Mouse (Mus musculus) telencephalon, adult 2 months (tissue): Measurements from ENCODE around the gene Gfod1.

Experiments
- DNase-seq: peaks from one replicate; pipeline ENCODE4 v3.0.0-alpha.2; 2011; ENCODE audit warnings: low read depth, low spot score

Gfod1 gene

DNA sequence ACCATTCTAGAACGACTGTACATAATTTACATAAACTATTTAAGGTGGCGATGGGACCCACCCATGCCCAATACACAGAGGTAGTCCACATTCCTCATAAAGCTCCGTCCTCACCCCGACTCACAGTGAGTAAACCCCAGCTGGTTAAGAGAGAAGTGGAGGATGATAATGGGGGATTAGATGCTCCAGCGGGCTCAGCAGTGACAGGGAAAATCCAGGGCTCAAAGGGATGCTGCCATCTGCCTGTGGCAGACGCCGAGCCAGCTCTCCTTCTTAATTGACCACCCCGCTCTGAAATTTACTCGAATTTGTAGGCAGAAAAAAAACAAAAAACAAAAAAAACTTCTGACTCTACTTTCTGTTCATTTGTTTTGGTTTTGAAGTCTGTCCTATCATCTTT, 136.3 kb downstream of the Gfod1 start:
- no peak for DNase-seq

DNA sequence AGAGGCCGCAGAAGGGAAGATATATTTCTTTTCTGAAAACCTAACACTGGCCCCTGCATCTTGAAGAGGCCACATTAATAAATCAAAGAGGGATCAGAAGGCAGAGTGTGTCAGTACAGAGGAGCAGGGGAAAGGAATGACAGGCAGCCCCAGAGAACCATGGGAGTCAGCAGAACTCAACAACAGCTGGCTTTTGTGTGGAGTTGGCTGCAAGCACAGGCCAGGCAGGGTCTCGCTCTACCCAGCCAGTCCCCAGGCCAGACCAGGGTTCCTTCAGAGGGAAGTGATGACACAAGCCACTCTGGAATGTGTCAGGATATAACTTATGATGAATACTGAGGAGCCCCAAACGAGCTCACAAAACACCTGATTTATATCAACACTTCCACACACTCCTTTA, 144.5 kb downstream of the Gfod1 start:
- no peak for DNase-seq

DNA sequence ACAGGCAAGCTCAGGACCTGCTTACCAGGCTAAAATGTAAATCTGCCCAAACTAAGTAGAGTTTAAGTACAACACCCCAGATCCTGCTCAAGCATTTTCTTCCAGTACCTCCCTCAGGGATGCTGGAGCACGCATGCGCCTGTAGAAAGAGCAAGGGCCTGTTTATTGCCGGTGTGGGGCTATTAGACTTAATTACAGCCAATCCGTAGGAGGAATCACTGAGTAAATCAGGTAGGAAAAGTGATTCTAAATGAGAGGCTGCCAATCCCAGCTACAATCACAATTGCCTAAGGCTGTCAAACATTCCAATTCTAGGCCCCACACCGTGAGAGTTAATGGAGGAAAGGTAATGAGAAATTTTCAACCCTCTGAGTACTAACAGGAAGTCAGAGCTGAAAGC, 145.7 kb downstream of the Gfod1 start:
- no peak for DNase-seq

DNA sequence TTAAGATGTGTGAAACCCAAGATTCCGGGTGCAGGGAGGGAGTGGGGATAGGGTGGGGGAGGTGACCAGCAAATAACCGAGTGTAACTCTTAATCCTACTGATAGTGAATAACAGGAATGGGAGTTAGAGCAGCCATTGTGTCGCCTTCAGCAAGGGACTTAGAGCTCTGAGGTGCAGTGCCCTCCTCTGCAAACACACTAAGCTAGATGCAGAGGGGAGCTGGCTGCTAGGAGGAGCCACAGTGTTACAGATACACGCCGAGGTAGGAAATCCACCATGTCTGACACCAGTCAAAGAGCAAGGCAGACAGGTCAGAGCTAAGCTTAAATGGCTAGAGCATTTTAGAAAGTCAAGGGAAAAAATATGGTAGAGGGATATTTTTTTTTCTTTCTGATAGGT, 146.6 kb downstream of the Gfod1 start:
- no peak for DNase-seq

- DNase-seq, result no peak
These were observed 151.9 kb downstream of the Gfod1 start for GRCm38 (mm10) chr13:43152005-43152520.

DNA sequence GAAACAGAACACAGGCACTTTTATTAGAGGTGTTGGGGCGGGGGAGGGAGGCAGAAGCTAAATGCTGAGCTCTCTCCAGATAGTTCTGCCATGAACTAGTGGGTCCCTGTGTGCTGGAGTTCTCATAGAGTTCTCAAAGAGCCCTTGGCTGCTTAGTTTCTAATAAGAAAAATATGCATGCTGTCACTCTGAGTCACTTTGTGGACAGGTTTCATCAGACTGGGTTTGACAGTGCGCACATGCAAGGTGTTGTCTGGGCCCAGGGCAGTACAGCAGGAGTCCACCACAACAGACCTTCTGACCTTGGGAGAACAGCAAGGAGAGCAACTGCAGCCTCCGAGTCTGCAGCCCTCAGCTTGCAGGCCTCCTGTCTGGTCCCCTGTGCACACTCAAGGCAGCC, 154.3 kb downstream of the Gfod1 start:
- DNase-seq, result no peak

GRCm38 (mm10) chr13:43148692-43149091, 155.3 kb downstream of the Gfod1 start:
- DNase-seq, result no peak

GRCm38 (mm10) chr13:43146515-43147258, 157.3 kb downstream of the Gfod1 start:
- no peak for DNase-seq
